Mouse (Mus musculus): ENCODE data around the gene Cenpa. TPM values are rescaled to one million over a fixed set of nuclear protein-coding genes. Genes with fewer than 3 reads are reported as not detected.
"Not testable (repeated sequence)": the region's sequence is repeated elsewhere in the genome, so short reads cannot be mapped to it uniquely, and the experiment has no call there.

Gene Cenpa
- total RNA-seq, 4 experiments from 2014 or later: 1.5 to 2.2 (median 1.6) TPM

- no peak for DNase-seq (ENCODE audit: low spot score in 2 of 2)
These were observed 12.2 kb downstream of the Cenpa start for GRCm38 (mm10) chr5:30678722-30679296.

- DNase-seq (ENCODE audit: low spot score in 2 of 2): no peak
These were observed 13.0 kb downstream of the Cenpa start for GRCm38 (mm10) chr5:30679593-30679992.

DNA sequence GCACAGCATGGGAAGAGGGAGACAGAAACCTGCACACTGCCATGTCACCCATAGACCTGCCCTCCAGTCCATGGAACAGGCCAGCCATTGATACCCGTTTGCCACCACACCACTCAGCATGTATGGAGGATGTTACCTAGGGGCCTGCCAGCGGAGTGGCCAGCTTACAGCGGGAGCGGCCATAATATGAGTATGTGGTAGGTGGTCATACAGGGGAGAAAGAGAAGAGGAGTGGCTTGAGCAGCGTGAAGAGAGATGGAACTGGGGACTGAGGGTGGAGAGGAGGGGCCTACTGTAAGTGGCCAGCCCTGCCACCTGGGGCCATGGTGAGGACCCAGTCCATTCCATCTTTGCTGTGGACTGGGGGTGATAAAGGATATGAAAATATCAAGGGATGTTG, 15.4 kb downstream of the Cenpa start:
- no peak for DNase-seq (ENCODE audit: low spot score in 2 of 2)

DNA sequence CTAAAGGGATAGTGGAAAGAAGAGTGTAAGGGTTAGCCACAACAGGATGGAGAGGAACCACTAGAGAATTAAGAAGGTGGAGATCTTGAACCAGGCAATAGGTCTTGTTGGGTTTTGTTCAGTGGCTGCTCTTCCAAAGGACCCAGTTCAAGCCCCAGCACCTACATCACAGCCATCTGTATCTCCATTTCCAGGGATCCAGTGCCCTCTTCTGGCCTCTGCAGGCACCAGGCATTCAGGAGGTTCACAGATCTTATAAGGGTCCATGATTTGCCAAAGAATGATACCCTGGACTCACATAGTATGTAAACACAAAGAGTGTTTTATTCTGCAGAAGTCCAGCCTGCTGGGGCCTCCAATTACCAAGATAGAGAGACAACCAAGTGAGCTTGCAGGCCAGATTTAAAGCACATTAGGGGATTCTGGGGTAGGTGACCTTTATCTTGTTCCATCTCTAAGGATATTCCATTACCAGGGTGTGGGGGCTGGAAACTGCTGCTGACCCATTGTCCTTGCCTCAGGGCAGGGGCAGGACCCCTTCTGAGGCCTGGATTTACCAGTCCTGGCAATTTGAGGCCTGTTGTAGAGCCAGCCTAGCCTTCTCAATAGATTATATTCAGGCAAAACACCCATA, 16.5 kb downstream of the Cenpa start:
- no peak for DNase-seq (ENCODE audit: low spot score in 2 of 2)

DNA sequence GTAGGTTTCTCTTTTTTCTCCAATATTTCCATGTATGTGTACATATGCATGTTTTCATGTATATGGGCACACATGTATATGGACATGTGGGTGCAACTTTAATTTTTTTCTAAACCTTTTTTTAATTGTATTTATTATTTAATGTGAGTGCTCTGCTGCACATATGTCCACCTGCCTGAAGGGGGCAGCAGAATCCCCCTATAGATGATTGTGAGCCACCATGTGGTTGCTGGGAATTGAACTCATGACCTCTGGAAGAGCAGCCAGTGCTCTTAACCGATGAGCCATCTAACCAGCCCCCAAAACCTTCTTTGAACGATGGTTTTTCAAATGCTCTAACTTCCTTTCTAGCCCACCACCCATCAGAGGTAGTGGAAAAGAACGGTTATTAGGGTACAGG, 17.4 kb downstream of the Cenpa start:
- DNase-seq (ENCODE audit: low spot score in 2 of 2): no peak

GRCm38 (mm10) chr5:30686781-30687180, 20.2 kb downstream of the Cenpa start:
- DNase-seq (ENCODE audit: low spot score in 2 of 2): no peak

DNA sequence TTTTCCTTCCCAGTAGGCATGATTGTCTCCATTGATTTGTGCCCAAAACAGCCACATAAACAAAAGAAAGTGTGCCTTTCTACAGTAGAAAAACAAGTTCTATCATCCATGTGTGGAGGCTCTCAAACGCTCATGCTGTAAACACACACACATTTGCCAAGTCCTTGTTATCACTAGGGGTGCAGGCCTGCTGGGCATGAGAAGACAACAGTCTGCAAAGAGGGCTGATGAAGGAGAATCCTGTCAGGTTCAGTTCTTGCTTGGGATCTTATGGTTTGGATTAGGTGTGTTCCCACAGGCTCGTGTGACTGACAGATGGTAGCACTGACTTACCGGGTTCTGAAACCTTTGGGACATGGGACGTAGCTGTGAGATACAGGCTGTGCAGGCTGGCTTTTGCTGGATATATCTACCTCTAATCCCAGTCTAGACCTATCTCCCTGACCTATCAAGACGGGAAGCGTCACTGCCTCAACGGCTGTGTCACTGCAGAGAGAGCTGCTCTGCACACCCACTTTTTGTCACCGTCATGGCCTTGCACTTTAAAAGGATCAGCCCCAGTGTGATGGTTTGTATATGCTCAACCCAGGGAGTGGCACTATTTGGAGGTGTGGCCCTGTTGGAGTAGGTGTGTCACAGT, 33.9 kb downstream of the Cenpa start:
- no peak for DNase-seq (ENCODE audit: low spot score in 2 of 2)

DNA sequence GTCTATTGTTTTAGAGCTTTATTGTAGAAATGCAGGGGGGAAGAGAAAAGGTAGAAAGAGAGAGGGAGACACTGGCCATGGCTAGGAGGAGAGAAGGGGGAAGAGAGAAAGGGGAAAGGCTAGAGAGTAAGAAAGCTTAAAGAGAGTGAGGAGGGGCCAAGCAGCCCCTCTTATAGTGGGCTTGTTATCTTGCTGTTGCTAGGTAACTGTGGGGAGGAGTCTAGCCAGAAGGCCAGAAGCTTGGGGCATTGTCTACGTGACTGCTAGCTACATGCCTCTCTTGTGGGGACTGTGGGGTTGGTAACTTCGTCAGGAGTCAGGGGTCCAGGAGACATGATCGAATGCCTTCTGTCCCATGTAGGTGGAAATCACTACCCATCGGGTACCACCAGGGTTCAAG, 34.8 kb downstream of the Cenpa start:
- DNase-seq (ENCODE audit: low spot score in 2 of 2): not testable (repeated sequence)

DNA sequence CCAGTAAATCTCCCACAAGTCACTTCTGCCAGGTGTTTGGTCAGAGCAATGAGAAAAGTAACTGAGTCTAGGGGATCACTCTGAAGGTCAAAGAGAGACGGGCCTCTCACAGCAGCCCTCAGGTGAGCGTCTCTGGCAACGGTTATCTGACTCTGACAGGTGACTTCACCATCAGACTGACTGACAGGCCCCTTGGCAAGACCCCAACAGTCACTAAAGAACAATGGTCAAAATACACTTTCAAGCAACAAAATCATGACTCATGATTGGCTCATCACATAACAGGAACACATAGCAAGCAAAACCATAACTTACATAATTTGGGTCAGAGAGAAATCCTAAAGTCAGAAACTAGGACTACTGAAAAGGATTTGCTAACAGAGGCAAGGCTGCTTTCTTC, 35.3 kb downstream of the Cenpa start:
- no peak for DNase-seq (ENCODE audit: low spot score in 2 of 2)

GRCm38 (mm10) chr5:30709744-30710383, 43.3 kb downstream of the Cenpa start:
- DNase-seq (ENCODE audit: low spot score in 2 of 2): peak; percentile 31 to 53

- no peak for DNase-seq (ENCODE audit: low spot score in 2 of 2)
These were observed 43.9 kb downstream of the Cenpa start for GRCm38 (mm10) chr5:30710486-30710885.

DNA sequence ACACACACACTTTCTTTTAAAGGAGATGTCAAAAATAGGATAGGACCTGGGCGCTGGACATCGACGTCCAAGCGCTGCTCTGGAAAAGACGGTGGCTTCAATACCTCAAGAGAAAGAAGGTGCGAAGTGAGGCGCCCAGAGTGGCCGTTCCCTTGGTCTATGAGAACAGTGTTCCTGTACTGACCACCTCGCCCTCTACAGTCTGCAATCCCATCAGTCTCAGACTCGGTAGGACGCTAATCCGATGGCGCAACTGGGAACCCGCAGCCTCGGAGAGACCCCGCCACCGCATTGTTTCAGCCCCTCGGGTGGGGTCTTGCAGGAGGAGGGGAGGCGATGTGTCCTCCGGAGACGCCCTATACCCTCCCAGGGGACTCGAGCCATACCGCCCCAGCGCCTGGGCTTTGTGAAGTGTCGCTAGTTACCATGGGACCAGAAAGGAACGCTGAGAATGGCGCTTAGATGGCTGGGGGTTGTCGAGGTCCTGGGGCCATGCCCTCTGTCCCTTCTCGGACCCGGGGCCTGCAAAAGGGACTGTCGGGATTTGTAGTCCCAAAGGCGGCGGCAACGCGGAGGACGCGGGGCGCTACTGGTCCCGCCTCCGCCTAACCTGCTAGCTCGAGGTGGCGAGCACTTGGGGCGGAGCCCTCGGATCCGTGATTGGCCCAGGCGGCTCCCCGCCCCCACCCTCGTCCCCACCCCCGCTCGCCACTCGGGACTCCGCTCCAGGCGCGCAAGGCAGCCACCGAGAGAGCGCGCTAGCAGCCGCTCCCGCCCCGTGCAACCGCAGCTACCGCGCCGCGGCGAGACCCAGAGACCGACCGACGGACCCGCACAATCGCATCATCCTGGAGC, 44.8 kb downstream of the Cenpa start, which contains the start of gene Dpysl5:
Gene Dpysl5 (plus strand): TSS at position 418 of the 855 bp plus-strand sequence.
- DNase-seq (ENCODE audit: low spot score in 2 of 2): peak; percentile 64 to 83

- DNase-seq (ENCODE audit: low spot score in 2 of 2): no peak
These were observed 45.4 kb downstream of the Cenpa start for GRCm38 (mm10) chr5:30712002-30712390.

- no peak for DNase-seq (ENCODE audit: low spot score in 2 of 2)
These were observed 46.1 kb downstream of the Cenpa start for GRCm38 (mm10) chr5:30712441-30713298.

DNA sequence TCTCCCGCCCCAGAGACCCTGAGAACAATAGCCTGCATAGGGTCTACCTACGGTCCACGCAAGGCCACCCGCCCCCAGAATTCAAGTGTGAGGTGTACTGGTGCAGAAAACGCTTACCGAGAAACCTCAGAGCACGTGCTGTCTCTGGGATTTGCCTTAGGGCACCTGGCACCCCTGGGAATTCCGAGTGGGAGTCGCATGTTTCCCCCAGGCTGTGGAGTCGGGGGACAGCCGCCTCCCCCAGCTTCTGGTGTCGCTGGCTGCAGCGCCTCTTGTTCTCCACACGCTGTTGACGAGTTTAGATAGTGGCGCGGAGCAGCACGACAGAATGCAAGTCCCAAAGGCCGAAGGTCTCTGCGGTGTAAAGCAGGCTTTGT, 46.7 kb downstream of the Cenpa start:
- no peak for DNase-seq (ENCODE audit: low spot score in 2 of 2)

DNA sequence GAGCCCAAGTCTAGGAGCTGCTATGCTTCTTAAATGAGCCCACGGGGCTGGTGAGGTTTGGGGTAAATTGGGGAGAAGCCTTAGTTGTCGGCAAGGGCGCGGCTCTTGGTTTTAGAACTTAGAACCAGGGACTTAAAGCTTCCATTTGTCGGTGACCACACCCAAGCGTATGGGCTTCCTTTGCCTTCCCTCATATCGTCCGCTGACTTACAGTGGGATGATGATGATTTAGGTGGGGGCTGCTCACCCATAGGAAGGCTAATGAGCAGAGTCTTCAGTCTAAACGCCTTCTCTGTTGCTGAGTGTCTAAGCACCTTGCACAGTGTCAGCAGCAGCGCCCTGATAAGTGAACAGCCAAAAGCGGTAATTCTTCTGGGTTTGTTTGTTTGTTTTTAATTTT, 47.1 kb downstream of the Cenpa start:
- no peak for DNase-seq (ENCODE audit: low spot score in 2 of 2)

DNA sequence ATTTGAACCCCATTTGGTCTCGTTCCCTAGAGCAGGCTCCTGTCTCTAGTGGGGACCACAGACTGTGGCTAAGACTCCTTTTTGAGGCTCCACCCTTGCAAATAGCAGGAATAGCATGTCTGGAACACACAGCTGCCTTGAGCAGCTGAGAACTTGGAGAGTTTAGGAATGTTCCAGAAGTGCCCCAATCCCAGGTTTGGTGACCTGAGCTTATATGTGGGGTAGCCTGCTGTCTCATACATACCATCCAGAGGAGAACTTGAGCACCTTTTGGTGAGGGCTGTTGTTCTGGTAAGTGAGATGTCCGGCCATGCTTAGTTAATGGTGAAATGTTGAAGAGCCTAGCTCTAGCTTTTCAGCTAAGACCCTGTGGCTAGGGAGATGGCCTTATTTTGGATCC, 49.7 kb downstream of the Cenpa start:
- no peak for DNase-seq (ENCODE audit: low spot score in 2 of 2)

GRCm38 (mm10) chr5:30717506-30717905, 50.9 kb downstream of the Cenpa start:
- no peak for DNase-seq (ENCODE audit: low spot score in 2 of 2)

DNA sequence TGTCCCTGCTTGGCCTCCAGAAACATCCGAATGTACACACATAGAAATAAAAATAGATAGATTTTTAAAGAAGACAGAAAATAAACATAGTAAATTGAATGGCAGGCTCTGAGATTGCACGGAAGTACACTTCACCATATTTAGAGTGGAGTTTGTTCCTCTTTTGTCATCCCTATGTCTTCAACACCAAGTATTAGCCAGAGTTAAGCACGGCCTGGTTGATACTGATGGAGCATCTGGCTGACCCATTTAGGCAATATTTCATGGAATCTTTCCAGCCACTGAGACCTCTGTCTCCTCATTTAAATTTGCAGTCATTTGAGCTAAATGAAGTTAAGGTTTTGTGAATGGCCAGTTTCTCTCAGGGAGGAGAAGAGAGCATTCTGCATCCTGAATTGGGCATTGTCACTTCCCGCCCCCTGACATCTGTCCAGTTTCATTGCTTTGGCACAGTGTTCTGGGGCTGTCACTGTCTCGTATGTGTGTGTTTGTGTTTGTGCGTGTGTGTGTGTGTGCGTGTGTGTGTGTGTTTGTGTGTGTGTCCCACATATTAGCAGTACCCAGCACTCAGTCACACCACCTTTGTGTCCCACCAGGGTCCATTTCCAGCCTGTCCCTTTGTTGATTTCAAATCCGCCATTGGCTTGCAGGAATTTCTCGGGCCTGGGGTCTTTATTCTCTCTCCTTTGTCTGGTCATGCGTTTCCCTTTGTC, 51.6 kb downstream of the Cenpa start:
- DNase-seq (ENCODE audit: low spot score in 2 of 2): no peak

DNA sequence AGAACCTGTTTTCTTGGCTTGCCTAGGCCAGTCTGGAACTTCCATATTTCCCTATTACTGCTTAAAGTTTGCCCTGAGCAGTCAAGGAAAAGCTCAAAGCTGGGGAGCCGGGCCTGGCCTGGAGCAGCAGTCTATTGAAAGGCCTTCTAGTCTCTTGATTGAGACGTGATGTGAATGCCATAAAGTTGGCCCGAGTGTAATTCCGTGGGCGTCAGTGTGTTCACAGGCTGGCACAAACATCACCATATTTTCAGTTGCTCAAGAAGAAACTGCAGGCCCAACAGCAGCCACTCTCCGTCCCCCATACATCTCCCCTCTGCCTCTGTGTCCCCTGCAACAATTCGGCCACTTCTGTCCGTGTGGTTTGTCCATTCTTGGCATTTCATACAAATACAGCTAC, 55.4 kb downstream of the Cenpa start:
- DNase-seq (ENCODE audit: low spot score in 2 of 2): no peak
